Mouse (Mus musculus) effector memory CD4-positive, alpha-beta T cell, adult 5 months (primary cell): Measurements from ENCODE around the gene Snrnp70. TPM values are rescaled to one million over a fixed set of nuclear protein-coding genes. Genes with fewer than 3 reads are reported as not detected.

ENCODE experiments used
- polyA plus RNA-seq: library from polyadenylated mRNA; unstranded; fragments of 100-300 nt; shearing (Covaris generic); gene quantifications from one replicate; pipeline ENCODE4 v1.2.1, GENCODE M21; 2017

Snrnp70 gene
- 207 TPM for polyA plus RNA-seq

DNA sequence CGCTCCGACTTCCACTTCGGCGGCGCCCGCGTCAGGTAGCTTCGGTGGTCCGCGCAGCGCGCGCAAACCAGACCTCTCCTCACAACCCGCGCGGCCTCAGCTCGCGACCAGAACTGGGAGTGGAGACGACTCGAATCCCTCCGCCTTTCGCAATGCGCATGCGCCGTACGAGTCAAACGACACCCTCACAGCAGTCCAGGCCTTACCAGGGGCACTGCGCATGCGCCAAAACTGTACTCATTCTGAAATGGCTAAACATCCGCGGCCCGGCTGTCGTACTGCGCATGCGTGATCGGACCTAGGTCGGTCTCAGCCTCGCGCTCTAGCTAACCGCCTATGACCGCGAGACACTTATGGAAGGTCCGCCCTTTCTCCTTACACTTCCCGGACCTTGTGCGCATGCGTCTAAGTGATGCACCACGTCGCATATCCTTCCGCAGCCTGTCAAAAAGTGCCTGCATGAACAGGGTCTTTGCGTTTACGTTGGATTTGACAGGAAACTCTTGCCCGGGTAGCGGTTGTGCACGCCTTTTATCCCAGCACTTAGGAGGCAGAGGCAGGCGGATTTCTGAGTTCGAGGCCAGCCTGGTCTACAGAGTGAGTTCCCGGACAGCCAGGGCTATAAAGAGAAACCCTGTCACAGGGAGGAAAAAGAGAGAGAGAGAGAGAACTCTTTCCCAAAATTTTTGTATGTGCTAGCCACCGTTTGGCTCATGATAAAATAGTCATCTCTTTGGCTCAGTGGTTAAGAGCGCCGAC, at the start of gene Snrnp70:
Snrnp70 (minus strand) TSS at position 165 of the 759 bp plus-strand sequence.

DNA sequence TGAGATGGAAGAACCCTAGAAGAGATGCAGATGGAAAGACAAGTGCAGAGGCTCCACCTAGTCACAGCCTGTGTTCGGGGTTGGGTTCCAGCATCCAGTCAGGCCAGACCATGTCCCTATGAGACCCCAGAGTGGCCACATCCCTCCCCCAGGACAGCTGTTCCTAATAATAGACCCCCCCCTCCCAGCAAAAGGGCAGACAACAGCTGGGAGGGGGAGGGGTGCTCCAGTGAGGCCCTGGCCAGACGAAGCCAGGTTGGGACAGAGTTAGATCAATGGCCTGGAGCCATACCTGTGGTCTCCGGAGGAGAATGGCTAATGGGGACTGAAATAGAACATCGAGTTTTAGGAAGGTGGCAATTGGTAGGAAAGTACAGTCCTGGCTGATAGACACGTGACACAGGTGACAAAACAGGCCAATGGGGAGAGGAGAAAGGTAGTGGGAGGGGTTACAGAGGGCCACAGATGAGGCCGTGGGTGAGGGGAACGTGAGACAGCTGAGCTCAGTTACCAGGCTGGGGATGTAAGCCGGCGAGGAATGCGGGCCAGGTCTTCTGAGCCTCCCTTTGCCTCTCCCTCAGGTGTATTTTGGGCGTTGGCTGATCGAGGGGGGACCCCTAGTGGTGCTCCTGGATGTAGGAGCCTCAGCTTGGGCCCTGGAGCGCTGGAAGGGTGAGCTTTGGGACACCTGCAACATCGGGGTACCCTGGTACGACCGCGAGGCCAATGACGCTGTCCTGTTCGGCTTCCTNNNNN, 42.2 kb upstream of the Snrnp70 start, which contains the start of gene Ruvbl2:
Ruvbl2 (minus strand) TSS at position 576 of the 756 bp plus-strand sequence.

DNA sequence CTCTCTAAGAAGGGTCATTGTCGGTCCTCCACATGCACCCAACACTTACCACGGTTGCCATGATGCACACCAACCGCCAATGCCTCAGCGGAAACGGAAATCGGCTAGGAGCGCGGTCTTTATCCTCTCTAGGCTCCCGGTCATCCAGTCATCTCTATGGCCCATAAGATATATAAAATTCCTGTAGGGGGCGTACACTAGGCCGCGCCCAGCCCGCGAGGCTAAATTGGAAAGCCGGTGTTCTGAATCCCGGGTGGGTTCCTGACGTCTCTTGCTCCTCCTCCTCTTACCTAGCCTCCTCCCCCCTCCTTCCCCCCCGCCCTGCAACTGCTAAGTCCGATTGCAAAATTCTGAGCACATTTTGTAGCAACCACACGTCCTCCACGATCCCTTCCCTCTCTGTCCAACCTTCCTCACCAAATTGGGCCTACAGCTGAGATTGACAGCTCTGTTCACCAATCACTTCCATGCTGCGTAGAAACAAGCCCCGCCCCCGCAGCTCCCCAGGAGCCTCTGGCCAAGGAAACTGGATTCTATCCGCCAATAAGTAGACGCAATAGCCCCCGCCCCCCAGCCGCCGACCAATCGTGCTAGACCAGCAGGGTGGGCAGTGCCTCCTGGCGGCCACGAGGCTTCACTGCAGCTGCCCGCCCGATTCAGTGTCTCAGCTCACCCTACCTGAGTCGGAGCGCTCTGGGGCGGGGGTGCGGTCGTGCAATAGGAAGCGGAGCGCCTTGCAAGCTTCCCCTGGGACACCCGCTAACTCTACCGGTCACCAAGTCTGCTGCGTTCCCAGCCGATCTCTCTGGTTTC, 38.9 kb upstream of the Snrnp70 start, which contains the start of gene Gys1:
Gys1 (plus strand) TSS at position 642 of the 813 bp plus-strand sequence.

GRCm38 (mm10) chr7:45420615-45420919, 25.0 kb upstream of the Snrnp70 start, which contains the start of gene Lhb:
TSS of gene Lhb (plus strand) at chr7:45420820.

DNA sequence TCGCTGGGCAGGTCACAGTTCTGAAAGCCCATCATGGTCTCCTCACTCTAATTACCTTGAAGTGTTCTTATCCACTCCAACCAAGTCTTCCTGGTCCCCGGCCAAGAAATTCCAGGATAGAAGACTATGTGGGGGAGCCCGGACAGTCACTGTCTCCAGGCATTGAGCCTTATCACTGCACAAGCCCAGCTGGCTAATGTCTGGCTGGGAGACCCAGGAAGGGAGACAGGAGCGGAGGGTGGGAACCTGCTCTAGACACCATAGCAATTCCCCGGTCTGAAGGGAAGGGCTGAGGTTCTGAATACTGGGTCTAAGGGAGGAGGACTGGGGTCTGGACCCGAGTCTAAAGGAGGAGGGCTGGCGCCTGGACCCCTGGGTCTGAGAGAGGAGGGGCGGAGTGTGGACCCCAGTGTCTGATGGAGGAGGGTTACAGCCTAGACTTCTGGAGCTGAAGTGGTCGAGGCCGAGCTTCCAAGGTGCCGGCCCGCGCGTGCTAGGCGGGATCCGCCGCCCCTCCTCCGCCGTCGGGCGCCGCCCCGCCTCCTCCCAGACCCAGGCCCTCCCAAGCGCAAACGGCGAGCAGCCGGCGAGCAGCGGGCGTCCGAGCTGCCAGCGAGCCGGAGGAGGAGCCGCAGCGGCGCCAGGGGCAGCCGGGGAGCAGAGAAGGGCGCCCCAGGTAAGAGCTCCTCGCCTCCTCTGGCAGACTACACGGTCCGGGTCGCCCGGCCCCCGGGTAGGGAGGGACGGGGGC, 17.7 kb upstream of the Snrnp70 start, which contains the start of gene Ntf5:
Ntf5 (plus strand) TSS at position 583 of the 751 bp plus-strand sequence.

GRCm38 (mm10) chr7:45405091-45406075, 9.8 kb upstream of the Snrnp70 start, which contains the start of gene Kcna7:
TSS of gene Kcna7 (plus strand) at chr7:45405653.

GRCm38 (mm10) chr7:45370475-45371311, 24.8 kb downstream of the Snrnp70 start, which contains the start of gene Lin7b:
TSS of gene Lin7b (minus strand) at chr7:45370583.

DNA sequence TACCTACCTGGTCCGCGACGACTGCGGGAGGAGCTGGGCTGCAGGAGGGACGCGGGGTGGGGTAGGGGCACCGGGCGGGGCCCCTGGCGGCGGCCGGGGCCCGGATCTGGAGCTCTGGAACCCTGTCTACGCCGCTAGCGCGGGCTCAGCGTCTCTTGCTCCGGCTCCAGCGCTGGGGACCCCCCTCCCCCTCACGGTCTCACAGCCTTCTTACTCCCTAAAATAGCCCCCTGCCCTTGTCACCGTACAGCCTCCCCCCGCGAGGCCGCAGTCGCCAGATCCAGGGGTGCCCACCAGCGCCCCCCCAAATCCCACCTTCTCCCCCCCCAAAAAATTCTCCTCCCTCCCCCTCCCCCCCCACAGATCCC, 28.9 kb downstream of the Snrnp70 start, which contains the start of gene Ppfia3:
Ppfia3 (minus strand) TSS at position 368 of the 368 bp plus-strand sequence.

DNA sequence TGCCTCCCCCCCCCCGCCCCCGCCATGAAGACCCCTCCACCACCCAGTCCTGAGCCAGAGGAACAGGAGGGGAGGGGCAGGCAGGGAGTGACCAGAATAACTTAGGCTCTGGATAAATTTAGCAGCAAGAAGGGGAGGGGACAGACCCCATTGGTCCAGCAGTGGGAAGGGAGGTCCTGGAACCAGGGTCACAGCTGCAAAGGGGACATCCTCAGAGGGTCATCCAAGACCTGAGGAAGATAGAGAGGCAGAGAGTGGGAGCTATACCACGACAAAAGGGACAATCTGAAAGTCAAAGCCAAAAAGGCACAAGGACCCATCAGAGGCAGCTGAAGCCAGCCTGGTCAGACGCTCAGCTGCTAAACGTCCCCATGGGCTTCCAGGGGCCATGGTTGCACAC, 60.5 kb downstream of the Snrnp70 start, which contains the start of gene Hrc:
Hrc (plus strand) TSS at position 235 of the 400 bp plus-strand sequence.

DNA sequence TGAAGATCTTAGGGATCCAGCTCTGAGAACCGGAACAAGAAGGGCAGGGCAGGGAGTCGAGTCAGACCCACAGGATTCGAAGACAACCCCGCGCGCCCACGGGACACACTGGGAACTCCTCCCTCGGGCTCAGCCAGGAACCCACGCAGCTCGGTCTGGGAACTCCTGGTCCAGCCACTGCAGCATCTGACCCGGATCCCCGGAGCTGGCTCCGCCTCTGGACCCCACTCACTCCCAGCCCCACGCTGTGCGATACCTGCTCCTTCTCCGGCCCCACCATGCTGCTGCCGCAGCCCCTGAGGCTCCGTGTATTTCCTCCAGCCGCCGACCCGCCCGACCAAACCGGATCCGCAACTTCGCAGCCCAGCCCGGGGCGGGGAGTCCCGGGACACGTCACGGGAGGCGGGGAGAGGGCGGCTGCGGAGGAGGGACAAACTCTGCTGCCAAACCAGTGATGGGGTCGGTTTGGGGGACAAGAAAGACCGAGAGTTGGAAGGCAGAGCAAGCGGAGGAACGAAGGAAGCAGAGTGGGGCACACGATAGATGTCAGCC, 62.0 kb downstream of the Snrnp70 start, which contains the start of gene Trpm4:
Trpm4 (minus strand) TSS at position 350 of the 552 bp plus-strand sequence.

Other genes with a start within 250 kb of the Snrnp70 start
- 26.1 TPM for gene Pih1d1, start 241.4 kb downstream of the Snrnp70 start, polyA plus RNA-seq
- gene Aldh16a1, start 241.2 kb downstream of the Snrnp70 start, polyA plus RNA-seq = 34.3 TPM
- gene Slc17a7, start 231.8 kb downstream of the Snrnp70 start, polyA plus RNA-seq = not detected
- gene Gfy, start 216.2 kb downstream of the Snrnp70 start, polyA plus RNA-seq = not detected
- gene Pth2, start 214.7 kb downstream of the Snrnp70 start, polyA plus RNA-seq = not detected
- gene Ccdc155, start 190.8 kb downstream of the Snrnp70 start, polyA plus RNA-seq = not detected
- gene Dkkl1, start 183.6 kb downstream of the Snrnp70 start, polyA plus RNA-seq = 32.1 TPM
- gene Tead2, start 180.0 kb downstream of the Snrnp70 start, polyA plus RNA-seq = 1.2 TPM
- 391 TPM for gene Cd37, start 156.6 kb downstream of the Snrnp70 start, polyA plus RNA-seq
- gene Slc6a16, start 154.7 kb downstream of the Snrnp70 start, polyA plus RNA-seq = not detected
- not detected for gene Slc6a21, start 118.2 kb downstream of the Snrnp70 start, polyA plus RNA-seq
- 5.3 TPM for gene Trpm4, start 62.0 kb downstream of the Snrnp70 start, polyA plus RNA-seq
- not detected for gene Hrc, start 60.5 kb downstream of the Snrnp70 start, polyA plus RNA-seq
- gene Ppfia3, start 28.7 kb downstream of the Snrnp70 start, polyA plus RNA-seq = 0.30 TPM
- not detected for gene Lin7b, start 25.2 kb downstream of the Snrnp70 start, polyA plus RNA-seq
- gene Kcna7, start 9.9 kb upstream of the Snrnp70 start, polyA plus RNA-seq = not detected
- gene Ntf5, start 18.0 kb upstream of the Snrnp70 start, polyA plus RNA-seq = 0.19 TPM
- gene Lhb, start 25.1 kb upstream of the Snrnp70 start, polyA plus RNA-seq = not detected
- gene Gys1, start 39.1 kb upstream of the Snrnp70 start, polyA plus RNA-seq = 5.5 TPM
- 32.9 TPM for gene Ruvbl2, start 42.4 kb upstream of the Snrnp70 start, polyA plus RNA-seq
- gene Ftl1, start 64.1 kb upstream of the Snrnp70 start, polyA plus RNA-seq = 2,431 TPM
- gene Bax, start 71.2 kb upstream of the Snrnp70 start, polyA plus RNA-seq = 199 TPM
- 2.3 TPM for gene Tulp2, start 86.1 kb upstream of the Snrnp70 start, polyA plus RNA-seq
- gene Gm45808, start 91.1 kb upstream of the Snrnp70 start, polyA plus RNA-seq = not detected
- gene Dhdh, start 93.1 kb upstream of the Snrnp70 start, polyA plus RNA-seq = 0.60 TPM
- gene Nucb1, start 114.7 kb upstream of the Snrnp70 start, polyA plus RNA-seq = 208 TPM
- 868 TPM for gene Ppp1r15a, start 130.5 kb upstream of the Snrnp70 start, polyA plus RNA-seq
- gene Plekha4, start 130.6 kb upstream of the Snrnp70 start, polyA plus RNA-seq = 0.39 TPM
- gene Hsd17b14, start 159.2 kb upstream of the Snrnp70 start, polyA plus RNA-seq = 0.64 TPM
- gene Bcat2, start 174.4 kb upstream of the Snrnp70 start, polyA plus RNA-seq = 38.4 TPM
- not detected for gene Fgf21, start 219.7 kb upstream of the Snrnp70 start, polyA plus RNA-seq
- gene Fut1, start 221.5 kb upstream of the Snrnp70 start, polyA plus RNA-seq = 0.21 TPM
- not detected for gene Izumo1, start 226.1 kb upstream of the Snrnp70 start, polyA plus RNA-seq
- not detected for gene Rasip1, start 231.7 kb upstream of the Snrnp70 start, polyA plus RNA-seq
- not detected for gene Mamstr, start 244.2 kb upstream of the Snrnp70 start, polyA plus RNA-seq